Mouse (Mus musculus) layer of hippocampus, adult 9-10 months (tissue): ENCODE results near the gene Olfr1029.
"Not testable (repeated sequence)": the region's sequence is repeated elsewhere in the genome, so short reads cannot be mapped to it uniquely, and the experiment has no call there.

Source experiments
- DNase-seq: peaks from one replicate; pipeline ENCODE4 v3.0.0; 2022; ENCODE audit warnings: low spot score

Olfr1029 gene

DNA sequence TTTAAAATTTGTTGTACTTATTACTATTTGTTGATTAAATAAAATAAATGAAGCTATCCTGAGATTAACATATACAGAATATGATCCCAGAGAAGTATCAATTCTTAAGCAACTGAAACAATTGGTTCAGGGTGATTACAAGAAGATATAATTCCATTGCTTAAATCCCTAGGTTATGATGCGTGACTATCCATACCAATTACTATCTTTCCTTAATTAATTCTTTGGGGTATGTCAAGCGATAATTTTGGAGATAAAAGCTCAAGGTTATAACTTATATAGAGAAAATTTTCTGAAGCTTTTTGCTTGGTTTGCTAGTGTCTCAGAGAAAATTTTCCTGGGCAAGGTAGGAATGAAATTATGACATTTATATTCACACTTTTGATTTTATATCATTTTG is at the start of gene Olfr1029:
Gene Olfr1029, plus strand, starts transcription at position 301 of the 400 bp plus-strand sequence.
- no peak for DNase-seq

DNA sequence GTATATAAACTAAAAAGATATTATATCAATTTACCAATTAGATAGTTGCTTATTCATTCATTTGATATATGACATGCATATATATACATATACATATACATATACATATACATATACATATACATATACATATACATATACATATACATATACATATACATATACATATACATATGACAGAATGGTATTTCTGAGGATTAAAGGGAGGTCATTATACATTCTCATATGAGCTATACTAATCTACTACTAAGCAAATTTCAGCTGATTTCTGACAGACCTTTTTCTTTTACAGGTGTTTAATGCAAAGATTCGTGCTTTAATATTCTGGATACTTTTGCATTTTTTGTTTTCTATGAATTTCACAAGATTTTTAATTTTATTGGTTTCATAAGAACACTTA is 23.6 kb upstream of the Olfr1029 start, which contains the start of gene Olfr1028:
Gene Olfr1028, plus strand, starts transcription at position 301 of the 400 bp plus-strand sequence.
- no peak for DNase-seq

DNA sequence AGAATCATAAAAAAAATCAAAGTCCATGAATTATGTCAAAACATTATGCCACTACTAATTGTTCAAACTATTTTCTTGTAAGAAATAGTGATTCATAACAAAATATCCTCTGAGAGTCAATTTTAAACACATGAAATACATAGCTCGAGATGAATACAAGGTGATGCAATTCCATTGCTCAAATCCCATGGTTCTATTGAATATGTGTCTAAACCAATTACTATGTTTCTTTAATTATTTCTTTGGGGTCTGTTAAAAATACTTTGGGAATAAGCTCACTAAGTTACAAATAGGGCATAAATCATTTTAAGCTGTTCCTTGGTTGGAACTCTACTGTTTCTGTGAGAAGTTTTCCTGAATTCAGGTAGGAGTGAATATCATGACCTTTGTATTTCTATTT is 5.3 kb downstream of the Olfr1029 start, which contains the start of gene Olfr1030:
Gene Olfr1030, plus strand, starts transcription at position 301 of the 400 bp plus-strand sequence.
- DNase-seq, result no peak

DNA sequence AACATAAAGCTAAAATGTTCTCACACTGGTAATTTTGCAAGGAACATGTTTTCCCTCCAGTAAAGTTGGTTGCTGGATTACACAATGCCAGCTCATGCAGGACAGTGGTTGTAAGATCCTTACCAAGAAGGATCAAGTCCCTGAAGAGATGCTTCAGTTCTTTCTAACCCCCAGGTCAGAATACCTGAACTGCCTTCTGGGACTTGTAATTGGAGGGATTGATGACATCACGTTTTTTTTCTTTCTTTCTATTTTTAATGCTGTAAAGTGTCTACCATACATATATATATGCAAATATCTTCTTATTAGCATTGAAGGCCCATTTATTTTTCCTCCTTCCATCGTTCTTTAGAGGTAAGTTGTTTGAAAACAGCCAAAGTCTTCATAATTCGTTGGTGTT is 16.3 kb downstream of the Olfr1029 start, which contains the start of gene Olfr1031:
Gene Olfr1031, plus strand, starts transcription at position 301 of the 400 bp plus-strand sequence.
- no peak for DNase-seq

DNA sequence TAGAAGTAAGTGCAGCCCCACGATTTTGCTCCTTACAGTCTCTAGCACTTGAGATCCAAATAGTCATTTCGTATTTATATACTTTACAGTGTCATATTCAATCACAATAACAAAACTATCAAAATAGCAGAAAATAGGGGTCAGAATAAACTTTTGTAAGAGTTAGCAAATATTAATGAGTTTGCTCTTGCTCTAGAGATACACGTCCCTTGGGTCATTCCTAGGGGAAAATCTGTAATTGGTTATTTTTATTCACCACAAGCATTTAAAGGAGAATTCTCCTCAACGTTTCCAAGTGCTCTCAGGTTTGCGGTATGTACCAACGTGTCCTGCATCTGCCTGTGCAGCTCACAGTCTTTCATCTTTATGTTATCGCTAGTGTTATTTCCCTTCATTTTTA is 31.5 kb downstream of the Olfr1029 start, which contains the start of gene Olfr1032:
Gene Olfr1032, plus strand, starts transcription at position 301 of the 400 bp plus-strand sequence.
- no peak for DNase-seq

DNA sequence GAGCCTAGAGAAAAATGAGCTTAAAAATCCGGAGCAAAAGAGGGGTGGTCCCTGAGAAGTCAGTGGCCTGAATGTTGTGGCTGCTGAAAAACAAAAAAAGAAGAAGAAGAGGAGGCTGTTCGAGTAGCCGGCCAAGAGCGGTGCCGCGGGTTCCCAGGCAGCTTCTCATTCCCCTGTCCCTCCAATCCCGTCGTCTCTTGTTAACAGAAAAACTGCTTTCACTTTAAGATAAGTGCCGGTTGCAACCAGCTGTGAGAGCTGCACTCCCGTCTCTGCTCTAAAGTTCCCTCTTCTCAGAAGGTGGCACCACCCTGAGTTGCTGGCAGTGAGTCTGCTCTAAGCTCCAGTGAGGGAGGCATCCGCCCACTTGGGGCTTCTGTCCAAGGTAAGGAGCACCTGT is 46.7 kb downstream of the Olfr1029 start, which contains the start of gene Olfr1033:
Gene Olfr1033, plus strand, starts transcription at position 228 of the 400 bp plus-strand sequence.
- DNase-seq, result not testable (repeated sequence)

DNA sequence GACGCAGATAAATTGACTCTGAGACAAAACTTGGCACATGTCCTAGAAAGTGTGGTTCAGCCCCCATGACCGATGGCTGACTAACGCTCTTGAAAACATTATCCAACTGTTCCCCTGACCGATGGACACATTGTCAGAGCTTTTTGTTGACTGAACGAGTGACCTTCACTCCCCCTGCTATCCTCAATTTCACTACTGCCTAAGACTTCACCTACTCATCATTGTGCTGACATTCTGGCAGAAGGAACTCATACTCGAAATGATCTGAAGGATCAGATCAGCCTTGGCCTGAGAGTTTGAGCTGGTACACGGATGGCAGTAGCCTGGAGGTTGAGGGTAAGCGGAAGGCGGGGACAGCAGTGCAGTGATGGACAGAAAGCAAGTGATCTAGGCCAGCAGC is 47.8 kb downstream of the Olfr1029 start:
- DNase-seq, result not testable (repeated sequence)
